Mouse (Mus musculus): ENCODE data around the gene Rho.

Gene Rho

DNA sequence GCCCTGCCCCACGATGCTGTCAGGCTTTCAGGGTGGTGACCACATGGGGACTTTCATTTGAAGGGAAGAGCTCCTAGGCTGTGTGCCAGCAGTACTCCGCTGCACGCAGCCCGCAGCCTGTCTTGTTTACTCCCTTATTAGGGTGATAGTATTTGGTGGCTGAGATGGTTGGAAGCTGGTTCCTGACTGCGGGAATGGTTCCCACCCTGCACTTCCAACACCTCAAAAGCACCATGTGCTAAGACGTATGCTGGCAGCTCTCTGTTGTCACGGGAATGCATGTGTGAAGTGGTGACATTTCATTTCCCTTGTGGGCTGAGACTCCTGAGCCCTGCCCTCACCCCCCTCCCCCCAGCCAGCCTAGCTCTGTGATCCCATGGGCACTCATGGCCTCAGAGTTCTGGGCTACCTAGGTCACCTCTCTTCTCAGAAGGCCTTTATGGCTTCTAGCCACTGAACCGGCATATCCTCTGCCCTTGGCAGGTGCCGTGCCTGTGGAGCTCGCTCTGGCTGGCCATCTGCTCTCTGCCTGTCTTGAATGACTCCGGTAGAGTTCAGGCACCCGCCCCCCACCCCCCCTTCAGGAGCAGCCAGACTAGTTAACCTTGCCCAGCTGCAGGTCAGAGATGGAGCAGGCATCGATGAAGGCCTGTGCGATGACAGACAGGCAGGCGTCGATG lies 25.5 kb downstream of the Rho start:
- no peak for DNase-seq (ENCODE audit: low spot score)

DNA sequence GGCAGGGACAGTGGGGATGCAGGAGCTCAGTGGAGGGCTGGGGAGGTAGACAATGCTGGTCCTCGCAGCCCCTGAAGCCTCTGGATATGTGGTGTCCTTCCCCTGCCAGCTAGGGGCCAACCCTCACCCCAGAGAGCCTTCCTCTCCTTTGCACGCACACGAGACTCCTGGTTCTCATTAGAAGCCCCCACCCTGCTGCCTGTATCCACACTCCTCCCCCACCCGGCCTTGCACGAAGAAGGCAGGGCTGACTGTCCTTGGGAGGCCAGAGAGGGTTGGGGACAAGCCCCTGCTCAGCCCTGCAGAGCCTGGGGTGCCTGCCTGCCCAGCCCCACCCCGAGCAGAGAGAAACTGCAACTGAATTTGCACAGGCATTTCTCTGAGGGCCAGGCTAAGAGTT lies 26.1 kb downstream of the Rho start:
- no peak for DNase-seq (ENCODE audit: low spot score)

DNA sequence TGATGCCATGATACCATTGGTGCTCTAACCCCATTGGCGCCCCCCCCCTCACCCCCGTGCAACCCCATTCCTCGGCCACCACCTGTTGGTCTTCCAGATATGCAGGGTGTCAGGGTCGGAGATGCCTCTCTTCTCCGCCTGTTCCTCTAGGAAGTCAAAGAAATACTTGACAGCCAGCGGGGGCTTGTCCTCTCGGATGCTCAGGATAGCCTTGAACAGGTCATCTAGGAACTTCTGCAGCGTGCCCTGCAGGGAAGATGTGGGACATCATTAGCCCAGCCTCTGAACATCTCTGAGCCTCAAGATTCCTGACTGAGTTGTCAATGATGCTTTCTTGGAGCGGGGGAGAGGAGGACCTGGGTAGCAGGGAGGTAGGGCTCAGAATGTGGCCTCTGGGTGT lies 26.9 kb downstream of the Rho start:
- DNase-seq (ENCODE audit: low spot score) = no peak

DNA sequence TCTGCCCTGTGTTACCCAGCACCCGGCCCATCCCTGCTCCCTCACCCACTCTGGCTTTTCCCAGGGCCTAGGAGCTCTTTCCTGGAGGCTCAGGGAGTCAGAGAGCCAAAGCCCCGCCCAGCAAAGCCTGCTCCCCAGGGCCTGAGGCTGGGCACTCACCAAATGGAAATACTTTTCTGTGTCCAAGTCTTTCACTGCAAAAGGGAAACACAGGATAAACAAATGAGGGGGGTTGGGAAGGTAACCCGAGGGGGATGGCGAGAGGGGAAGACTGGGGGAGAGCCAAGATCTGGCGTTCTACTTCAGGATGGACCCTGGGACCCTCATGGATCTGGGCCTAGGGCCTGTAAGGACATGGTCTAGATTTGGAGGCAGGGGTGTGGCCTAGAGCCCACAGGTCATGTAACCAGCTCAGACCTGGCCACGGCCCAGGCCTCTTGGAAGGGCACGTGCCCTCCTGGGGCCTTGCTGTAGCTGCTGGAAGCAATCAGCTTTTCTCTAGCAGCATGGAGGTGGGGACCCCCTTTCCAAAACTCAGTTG lies 27.7 kb downstream of the Rho start:
- DNase-seq (ENCODE audit: low spot score) = peak; percentile 66

DNA sequence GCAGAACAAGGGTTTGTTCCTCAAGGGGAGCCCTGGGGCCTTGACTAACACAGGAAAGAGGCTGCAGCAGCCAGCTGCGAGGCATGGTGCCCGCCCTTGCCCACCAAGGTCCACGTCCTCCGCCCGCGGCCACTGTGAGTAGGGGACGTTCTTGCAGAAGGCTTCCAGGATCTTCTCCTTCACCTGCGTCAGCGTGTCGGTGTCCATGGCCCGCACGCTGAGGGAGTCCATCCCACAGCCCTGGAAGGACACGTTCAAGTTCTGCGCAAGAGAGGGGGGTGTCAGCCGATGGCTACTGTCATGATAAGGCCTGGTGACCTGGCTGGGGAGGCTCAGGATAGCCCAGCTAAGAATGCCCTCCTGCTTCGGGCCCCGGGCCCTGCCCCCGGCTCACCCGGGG lies 28.8 kb downstream of the Rho start:
- no peak for DNase-seq (ENCODE audit: low spot score)

DNA sequence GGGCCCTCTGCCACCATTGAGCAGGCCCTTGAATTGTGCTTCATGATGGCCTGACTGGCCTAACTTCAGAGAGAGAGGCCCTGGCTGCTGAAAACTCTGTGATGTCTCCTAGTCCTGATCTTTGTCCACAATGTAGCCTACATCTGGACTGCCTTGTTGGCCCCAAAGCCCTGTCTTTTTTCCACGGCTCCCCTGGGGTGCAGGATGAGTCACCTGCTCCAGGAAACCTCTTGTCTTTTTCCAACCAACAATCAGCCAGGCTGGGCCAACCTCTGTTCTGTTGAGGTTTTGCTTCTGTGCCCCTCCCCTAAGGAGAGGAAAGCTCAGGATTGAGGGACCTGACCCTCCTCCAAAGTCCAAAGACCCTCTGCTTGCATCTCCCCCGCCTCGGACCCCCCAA lies 30.2 kb downstream of the Rho start:
- DNase-seq (ENCODE audit: low spot score) = no peak

DNA sequence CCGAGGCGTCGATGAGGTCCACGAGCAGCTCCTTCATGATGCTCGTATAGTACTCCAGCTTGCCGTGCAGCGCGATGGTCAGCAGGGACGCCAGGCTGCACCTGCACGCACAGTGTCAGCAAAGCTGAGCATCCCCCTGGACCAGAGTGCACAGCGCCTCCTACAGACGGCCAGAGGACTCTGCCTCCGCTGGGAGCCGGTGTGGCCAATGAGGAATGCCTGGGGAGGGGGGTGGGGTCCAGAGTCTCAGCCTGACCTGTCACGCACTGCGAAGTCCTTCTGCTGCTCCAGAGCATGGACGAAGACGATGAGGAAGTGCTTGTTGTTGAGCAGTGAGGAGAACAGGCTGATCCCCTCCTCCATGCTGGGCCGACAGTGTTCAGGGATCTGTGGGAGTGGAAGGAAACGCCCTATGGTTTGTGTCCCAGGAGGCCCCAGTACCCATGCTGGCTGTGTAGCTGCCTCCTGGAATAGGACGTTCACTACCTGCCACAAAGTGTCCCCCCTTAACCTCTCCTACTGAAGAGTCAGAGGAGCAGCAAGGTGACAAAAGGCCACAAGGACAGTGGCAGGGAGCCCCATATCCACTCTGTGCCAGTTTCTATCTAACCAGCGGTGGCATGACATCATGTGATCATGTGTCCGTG lies 31.0 kb downstream of the Rho start:
- DNase-seq (ENCODE audit: low spot score) = no peak

DNA sequence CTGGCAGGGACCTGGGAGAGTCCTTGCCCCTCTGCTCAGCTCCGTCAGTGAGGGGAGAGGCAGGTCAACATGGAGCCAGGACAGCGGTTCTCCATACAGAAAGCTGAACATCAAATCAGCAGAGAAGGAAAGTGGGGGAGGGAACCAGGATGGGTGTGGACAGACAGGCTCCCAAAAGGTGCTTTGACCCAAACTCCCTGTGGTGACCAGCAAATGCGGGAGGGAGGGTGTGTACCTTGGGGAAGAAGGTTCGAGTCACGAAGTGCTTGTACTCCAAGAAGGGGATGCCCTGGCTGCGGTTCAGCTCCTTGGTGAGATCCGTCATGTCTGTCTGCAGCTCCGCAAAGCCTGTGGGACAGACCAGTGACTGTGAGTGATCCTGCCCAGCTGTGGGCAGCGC lies 32.1 kb downstream of the Rho start:
- DNase-seq (ENCODE audit: low spot score) = no peak

DNA sequence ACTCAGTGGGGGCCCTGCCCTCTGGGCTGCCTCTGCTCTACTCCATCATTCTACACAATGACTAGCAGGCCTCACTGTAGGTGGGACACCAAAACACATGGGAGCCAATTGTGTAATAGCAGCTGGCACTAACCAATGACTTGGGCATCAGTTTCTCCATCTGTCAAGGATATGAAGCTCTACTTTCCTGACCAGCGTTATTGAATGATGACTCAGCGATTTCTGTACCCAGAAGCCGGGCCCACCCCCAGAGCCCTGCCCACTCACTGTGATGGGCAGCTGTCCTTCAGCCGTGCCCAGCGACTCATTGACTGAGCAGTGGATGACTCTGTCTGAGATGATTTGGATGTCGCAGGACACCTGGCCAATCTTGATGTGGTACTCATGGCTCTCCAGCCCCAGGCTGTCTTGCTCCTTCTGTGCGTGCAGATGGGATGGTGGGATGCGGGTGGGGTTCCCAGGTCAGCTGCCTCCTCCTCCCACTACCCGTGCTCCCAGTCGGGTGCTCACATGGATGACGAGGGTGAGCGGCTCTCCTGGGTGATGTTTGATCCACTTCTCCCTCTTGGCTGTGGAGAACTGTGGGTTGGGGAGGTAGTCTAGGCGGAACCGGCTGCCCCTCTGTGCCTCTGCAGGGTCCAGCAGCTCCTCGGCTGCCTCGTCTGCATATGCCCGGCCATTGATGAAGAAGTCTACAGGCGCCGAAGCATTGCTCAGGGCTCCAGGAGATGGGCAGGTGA lies 34.8 kb downstream of the Rho start:
- no peak for DNase-seq (ENCODE audit: low spot score)

DNA sequence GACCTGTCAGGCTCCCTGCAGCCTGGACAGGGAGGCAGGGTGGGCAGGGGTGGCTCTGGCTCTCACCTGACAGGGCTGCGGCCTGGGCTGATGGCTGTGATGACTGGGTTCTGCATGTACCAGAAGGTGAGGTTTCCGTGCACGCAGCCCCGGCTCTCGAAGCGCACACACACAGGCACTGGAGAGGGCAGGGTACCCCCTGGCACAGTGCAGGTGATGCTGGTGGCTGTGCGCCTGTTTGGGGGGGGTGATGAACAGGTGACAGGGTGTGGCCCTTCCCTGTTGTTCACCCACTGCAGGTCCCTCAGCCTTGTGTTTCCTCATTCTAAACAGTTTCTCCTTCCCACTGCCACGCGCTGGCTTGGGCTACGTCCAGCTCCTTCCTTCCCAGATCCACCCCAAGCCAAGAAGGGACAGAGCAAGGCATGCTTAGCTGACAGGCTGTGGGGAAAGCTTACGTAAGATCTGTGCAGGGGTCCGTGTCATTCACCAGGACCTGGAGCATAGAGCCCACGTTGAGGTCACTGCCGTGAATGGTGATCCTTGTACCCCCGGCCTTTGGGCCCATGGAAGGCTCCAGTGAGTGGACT lies 35.8 kb downstream of the Rho start:
- DNase-seq (ENCODE audit: low spot score) = no peak

DNA sequence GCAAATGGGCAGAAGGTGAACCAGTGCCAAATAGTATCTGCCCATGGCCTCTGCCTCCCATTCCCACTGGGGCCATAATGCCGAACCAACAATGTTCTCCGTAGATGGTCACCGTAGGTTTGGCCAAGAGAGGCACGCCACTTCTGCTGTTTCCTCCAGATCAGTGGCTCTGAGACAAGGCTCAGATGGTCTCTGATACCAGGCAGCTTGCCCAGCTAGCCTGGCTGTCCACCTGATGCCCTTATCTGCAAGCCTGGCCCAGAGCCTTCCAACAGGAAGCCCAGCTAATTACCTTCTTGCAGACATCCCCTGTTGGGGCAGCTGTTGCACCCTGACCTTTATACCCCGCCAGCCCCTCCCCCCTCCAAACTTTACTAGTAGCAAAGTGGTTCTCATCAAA lies 36.5 kb downstream of the Rho start:
- DNase-seq (ENCODE audit: low spot score) = no peak

DNA sequence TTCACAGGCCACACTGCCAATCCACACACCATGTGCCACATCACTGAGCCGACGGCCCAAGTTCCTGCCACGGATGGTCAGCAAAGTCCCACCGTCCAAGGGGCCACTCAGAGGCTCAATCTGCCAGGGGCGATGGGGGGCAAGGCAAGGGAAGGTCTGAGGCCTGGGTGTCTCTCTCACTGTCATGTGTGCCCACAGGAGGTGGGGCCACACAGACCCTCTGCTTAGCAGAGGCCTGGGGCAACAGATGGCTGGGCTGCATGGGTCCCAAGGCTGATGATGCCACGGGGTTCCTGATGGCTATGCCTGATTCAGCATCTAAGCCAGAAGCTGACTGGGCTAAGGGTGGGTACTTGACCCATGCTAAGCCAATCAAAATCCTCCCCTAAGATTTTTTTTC lies 37.2 kb downstream of the Rho start:
- DNase-seq (ENCODE audit: low spot score) = no peak

DNA sequence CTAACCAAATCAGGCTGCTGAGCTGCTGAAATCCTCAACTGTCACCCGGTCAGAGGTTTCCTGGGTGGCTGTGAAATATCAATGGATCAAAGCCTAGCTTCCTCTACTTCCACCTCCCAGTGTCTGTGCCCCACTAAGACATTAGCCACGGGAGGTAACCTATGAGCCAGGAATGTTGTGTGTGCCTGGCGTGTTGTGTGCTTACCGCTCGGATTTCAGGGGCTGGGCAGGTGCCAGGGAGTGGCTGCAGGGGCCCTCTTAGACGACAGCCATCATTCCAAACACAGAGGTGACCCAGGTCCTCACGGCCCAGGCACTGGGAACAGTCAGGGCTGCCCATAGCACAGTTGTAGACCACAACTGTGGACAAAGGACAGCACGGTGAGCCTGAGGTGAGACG lies 37.6 kb downstream of the Rho start:
- no peak for DNase-seq (ENCODE audit: low spot score)

DNA sequence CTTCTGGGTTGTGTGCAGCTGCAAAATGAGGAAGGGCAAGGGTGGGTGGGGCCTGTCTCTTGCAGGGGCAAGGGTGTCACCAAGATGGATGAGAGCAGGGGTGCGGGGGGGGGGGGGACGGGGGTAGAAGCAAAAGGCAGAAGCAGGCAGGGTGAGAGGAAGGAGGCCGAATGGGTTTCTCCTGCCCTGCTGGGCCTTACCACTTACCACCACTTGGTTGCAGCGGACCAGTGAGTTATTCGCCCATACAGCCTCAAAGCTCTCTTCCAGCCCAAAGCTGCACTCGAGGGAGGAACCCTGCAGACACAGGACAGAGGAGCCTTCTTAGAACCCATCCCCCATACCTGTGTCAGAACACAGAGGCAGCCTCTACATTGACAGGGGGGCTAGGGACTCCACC lies 38.4 kb downstream of the Rho start:
- DNase-seq (ENCODE audit: low spot score) = no peak

DNA sequence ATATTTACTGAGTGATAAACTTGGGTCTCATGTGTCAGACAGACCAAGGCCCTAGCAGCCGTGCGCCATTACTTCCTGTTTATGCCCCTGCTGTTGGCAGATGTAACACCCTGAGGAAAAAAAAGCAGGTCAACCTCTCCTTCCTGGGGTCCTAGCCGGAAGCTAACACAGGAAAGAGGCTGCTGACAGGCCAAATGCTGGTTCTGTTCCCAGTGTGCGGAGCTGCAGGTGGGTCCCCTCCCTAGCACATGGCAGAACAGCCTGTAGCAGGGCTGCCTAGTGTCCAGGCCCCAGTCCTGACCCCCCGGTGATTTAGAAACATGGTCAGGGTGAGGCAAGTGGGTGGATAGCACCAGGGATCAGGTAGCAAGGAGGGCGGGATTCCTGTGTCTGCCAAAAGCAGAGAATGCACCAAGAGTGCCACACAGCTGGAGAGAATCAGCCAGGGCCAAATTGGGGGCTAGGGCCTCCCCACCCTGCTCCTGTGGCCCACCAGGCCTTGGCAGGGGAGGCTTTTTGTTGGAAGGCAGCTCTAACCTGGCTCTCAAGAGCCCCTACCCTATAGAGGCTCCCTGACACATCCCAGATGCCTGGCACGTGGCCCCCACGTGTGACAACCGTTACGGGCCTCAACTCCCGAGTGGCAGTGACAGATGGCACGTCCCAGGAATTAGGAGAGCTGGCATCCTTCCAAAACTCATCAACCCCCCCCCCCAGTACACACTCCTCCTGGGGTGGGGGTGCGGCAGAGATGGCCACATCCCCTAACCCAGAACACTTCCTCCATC lies 39.9 kb downstream of the Rho start:
- no peak for DNase-seq (ENCODE audit: low spot score)

DNA sequence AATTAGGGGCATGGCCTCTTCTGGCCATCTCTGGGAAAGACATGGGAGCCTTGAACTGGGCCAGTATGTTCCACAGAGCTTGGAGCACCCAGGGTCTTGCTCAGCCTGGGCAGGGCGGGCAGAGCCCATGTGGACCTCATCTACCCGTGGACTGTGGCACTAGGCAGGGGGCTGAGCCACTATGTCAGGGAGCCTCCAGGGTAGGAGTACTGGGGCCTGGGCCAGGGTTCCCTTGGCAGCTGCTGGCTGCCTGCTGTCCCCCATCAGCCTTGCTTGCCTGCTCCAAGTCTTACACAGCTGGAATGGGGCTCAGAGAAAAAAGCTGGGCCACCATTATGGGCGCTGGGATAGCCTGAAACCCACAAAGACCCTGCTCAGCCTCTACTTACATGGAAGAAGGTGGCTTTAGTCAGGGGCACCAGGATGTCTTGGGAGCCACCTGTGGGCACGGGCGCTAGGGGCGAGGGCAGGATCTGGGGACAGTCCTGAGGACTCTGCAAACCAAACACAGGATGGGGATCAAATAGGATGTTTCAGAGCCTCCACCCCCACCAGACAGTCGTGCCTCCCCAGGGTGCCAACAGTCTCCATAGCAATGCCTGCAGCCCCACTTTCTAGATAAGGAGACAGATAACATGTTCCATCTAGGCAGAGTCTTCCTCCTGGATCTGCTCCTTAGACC lies 40.7 kb downstream of the Rho start:
- no peak for DNase-seq (ENCODE audit: low spot score)

DNA sequence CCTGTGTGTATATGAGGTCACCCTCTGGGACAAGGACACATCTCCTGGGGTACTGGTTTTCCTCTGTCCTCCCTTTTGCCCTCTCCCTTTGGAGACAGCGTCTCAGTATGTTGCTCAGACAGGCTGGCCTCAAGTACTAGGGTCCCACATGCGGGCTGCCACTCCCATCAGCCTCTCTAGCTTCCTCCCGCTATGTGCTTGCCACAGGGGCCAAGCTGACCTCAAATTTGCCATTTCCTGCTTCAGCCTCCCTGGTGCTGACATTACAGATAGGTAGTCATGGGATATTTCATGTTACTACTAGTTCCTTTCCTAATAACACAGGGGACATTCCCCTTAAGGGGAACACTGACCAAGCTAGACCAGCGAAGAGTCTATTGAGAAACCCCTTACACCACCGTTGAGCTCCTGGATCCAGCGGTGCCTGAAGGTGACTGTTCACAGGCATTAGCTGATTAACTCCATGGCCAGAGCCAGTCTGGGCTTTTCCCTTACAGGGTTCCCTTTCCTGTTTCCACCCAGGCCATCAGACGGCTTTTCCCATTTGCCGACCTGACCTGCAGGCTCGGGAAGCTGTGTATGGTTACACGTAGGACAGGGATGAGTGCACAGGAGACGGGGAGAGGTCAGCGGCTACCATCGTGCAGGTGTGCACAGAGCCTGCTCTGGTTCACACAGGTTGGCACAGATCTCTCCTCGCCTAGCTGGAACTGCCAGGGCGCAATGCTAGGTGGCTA lies 41.8 kb downstream of the Rho start:
- no peak for DNase-seq (ENCODE audit: low spot score)

DNA sequence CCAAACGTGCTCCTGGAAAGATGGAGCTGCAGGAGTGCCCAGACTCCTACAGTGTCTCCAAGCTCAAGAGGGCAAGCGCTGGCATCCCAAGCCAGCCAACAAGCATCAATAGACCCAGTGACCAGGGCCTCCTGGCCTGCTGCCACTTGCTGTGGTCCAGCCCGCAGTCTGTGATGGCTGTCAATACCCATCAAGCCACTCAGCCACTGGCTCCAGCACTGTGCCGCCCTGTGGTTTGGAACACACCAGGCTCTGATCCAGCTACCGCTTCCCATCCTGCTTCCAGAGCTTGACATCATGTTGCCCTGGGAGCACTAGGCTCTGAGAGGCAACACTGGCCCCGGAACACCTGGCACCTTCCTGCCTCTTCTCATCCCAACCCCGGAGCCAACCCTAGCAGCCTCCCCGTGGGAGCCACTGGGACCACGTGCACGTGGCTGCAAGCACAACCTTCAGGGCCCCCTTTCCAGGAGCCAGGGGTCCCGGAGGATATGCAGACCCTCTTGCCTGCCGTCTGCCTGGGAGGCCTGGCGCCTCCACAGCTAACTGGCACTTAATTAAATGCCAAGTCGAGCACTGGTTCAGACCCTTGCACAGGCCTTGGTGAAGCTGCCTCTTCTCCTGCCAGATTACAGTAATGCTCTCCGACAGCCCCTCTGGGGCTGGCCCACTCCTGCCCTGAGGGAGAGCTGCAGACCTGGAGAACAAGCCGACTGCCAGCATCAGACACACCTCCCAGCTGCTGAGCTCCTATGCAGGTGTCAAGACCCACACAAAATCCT lies 42.5 kb downstream of the Rho start:
- no peak for DNase-seq (ENCODE audit: low spot score)

DNA sequence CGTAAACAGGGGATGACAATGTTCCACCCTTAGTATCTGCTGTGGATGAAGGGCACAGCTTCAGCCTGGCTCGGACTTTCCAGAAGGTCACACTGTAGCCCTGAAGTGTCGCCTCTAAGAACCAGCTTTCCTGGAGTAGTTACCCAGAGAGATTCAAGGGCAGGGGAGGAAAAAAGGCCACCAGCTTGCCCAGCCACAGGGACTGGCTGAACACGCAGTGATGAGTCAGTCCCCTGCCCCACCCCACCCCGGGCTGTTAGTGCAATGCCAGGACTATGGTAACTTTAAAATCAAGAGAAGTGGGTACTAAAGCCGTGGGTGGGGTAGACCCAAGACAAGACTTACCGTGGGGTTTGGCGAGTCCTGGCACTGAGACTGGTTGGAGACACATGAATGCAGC lies 44.1 kb downstream of the Rho start:
- no peak for DNase-seq (ENCODE audit: low spot score)

DNA sequence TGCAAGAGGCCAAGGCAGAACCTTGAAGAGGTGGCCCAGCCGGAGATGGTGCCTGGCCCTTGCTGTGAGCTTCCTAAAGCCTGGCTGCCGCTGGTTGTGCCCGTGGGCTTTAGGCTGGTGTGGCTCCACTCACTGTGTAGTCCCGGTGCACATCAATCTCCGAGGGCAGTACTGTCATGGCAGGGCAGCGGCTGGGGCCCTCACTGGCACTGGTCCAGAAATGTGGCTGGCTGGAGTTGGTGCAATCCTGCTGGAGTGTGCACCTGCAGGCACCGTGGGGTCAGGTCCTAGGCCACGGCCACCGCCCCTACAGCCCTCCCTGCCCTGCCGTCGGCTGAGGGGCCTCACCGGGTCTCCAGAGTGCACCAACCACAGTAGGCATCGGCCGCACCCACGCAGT lies 46.3 kb downstream of the Rho start:
- no peak for DNase-seq (ENCODE audit: low spot score)
